Mouse (Mus musculus) erythroblast, embryonic 14.5 days (primary cell): ENCODE data around the gene Ppp3ca.

Source experiments
- GATA1 ChIP-seq: IDR thresholded peaks from 2 replicates; pipeline ENCODE4 v1.6.1; 2012; ENCODE audit warnings: low read length, inconsistent platforms, mixed read lengths
- TAL1 ChIP-seq: IDR thresholded peaks from 3 replicates; pipeline ENCODE4 v1.6.1; 2012; ENCODE audit warnings: low read length, inconsistent platforms, mixed read lengths

DNA sequence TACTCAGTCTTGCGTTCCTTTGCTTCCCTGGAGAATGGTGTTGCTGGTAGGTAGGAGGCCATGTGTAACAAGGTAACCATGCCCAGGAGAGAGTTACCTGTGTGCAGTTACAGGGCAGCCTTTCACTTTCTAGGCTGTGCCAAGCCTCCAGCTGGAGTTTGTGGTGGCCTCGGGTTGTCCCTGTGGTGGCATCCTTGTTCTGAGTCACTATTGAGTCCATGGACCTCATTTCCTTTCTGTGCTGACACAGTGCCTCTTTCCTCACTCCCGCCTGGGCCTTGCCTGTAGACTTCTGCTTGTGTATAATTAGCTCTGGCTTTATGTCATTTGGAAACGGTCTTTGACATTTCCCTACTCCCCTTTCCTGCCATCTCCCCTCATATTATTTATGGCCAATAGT is 226.4 kb downstream of the Ppp3ca start:
- TF ChIP-seq TAL1 (no peak), GATA1 (no peak)
